Mouse (Mus musculus): ENCODE results near the gene Thbs3. TPM values are rescaled to one million over a fixed set of nuclear protein-coding genes. Genes with fewer than 3 reads are reported as not detected.
A peak's percentile ranks its signal among the peaks of the same experiment; 100 is the strongest.
"Not testable (repeated sequence)": the region's sequence is repeated elsewhere in the genome, so short reads cannot be mapped to it uniquely, and the experiment has no call there.

The Thbs3 gene
- polyA plus RNA-seq, 1 experiment from 2014 or later, result 78.2 TPM

GRCm38 (mm10) chr3:89203142-89203514, 11.9 kb upstream of the Thbs3 start:
- Histone ChIP-seq H3K36me3 (replicated peaks) (peaks cover 40% of the 10 kb centered on the region), H3K4me1 (peaks cover 7% of the 10 kb centered on the region), H3K27me3 (ENCODE audit: poor library complexity, severe bottlenecking) (no peaks in the 10 kb centered on the region), H3K9me3 (no peaks in the 10 kb centered on the region), H3K4me3 (peak overlapping the region; percentile 63), H3K27ac (peak overlapping the region; percentile 72)
- no peak for DNase-seq (ENCODE audit: extremely low spot score, low spot score)
- WGBS, result 39% methylated on average over 5 of the region's 5 CpGs

DNA sequence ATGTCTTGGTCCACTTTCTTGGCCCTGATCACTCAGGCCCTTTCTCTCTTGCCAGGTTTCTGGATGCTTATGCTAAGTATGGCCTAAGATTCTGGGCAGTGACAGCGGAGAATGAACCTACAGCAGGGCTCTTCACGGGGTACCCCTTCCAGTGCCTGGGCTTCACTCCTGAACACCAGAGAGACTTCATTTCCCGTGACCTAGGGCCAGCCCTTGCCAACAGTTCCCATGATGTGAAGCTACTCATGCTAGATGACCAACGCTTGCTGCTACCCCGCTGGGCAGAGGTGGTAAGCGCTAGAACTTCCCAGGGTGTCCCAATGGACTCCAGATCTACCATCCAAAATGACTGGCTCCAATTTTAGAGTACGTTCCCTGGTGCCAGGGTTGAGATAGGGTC, 8.9 kb upstream of the Thbs3 start:
- no peaks in the 10 kb centered on the region for H3K27me3 ChIP-seq (ENCODE audit: poor library complexity, severe bottlenecking)
- no peak overlapping the region for H3K27ac ChIP-seq
- peak; percentile 14 for DNase-seq (ENCODE audit: extremely low spot score, low spot score)
- peaks cover 7% of the 10 kb centered on the region for H3K4me1 ChIP-seq
- H3K4me3 ChIP-seq, result no peak overlapping the region
- H3K36me3 ChIP-seq (replicated peaks), result peaks cover 69% of the 10 kb centered on the region
- no peaks in the 10 kb centered on the region for H3K9me3 ChIP-seq
- 93% methylated on average over 7 of the region's 7 CpGs for WGBS

DNA sequence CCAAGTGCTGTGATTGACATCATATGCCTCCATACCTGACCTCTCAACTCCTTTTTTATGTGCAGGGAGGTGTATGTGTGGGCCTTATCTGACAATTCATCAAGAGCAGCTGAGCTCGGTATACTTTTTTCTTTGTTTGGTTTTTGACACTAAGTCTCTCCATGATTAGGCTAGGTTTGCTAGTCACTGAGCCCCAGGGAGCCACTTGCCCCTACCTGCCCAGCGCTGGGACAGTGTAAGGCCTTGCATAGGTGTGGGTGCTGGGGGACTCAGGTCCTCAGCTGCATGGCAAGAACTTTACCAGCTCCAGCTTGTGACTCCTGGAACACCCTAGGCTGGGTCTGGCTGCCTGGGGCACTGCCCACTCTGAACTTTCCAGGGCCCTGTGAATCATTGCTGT, 8.3 kb upstream of the Thbs3 start:
- DNase-seq (ENCODE audit: extremely low spot score, low spot score), result no peak
- H3K36me3 ChIP-seq (replicated peaks), result peaks cover 75% of the 10 kb centered on the region
- WGBS, result 91% methylated on average over 2 of the region's 2 CpGs

DNA sequence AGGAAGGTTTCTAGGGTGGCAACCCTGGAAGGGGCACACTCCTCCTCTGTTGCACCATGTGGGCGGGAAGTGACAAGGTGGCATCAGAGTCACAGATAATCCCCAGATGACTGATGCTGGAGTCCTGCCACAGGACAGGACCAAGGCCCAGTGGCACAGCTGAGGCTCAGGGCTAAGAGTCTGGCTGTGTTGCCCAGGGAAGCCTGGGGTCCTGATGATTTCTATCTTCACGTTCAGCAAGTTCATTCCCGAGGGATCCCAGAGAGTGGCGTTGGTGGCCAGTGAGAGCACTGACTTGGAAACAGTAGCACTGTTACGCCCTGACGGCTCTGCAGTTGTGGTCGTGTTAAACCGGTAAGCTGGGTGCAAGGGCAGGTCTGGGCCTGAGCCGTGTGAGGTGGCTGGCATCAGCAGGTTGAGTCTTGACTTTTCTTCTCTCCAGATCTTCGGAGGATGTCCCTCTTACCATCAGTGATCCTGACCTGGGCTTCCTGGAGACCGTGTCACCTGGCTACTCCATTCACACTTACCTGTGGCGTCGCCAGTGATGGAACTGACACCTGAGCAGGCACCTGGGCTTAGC, 6.8 kb upstream of the Thbs3 start:
- Histone ChIP-seq H3K27me3 (ENCODE audit: poor library complexity, severe bottlenecking) (no peaks in the 10 kb centered on the region), H3K36me3 (replicated peaks) (peaks cover 75% of the 10 kb centered on the region), H3K27ac (no peak overlapping the region), H3K9me3 (no peaks in the 10 kb centered on the region), H3K4me1 (peaks cover 16% of the 10 kb centered on the region), H3K4me3 (no peak overlapping the region)
- 92% methylated on average over 13 of the region's 13 CpGs for WGBS
- no peak for DNase-seq (ENCODE audit: extremely low spot score, low spot score)

More for the DNA sequence above, 8.3 kb upstream of the Thbs3 start:
- Histone ChIP-seq H3K9me3 (no peaks in the 10 kb centered on the region), H3K27me3 (ENCODE audit: poor library complexity, severe bottlenecking) (no peaks in the 10 kb centered on the region), H3K27ac (no peak overlapping the region), H3K4me1 (peaks cover 7% of the 10 kb centered on the region), H3K4me3 (no peak overlapping the region)

DNA sequence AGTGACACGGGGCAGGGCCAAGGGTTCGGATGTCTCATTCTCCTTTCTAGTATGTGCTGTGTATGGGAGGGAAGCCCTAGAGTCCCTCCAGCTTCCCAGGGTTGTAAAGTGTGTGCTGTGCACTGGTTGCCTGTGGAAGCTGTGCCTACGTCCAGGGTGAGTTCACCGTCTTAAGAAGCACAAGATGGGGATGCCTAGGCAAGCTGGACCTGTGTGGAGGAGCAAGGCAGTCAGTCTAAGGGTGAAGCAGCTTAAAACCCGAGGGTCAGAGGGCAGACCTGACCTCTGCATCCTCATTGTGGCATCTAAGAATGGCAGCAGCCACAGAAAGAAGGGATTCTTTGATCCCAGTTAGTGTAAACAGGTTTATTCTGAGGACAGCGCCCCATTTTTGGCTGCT, 6.2 kb upstream of the Thbs3 start:
- WGBS, result 89% methylated on average over 6 of the region's 6 CpGs
- Histone ChIP-seq H3K4me1 (peaks cover 16% of the 10 kb centered on the region), H3K4me3 (no peak overlapping the region), H3K27me3 (ENCODE audit: poor library complexity, severe bottlenecking) (no peaks in the 10 kb centered on the region), H3K27ac (no peak overlapping the region), H3K36me3 (replicated peaks) (peaks cover 75% of the 10 kb centered on the region), H3K9me3 (no peaks in the 10 kb centered on the region)
- DNase-seq (ENCODE audit: extremely low spot score, low spot score), result no peak

GRCm38 (mm10) chr3:89209731-89210130, 5.2 kb upstream of the Thbs3 start:
- no peaks in the 10 kb centered on the region for H3K27me3 ChIP-seq (ENCODE audit: poor library complexity, severe bottlenecking)
- peaks cover 66% of the 10 kb centered on the region for H3K36me3 ChIP-seq (replicated peaks)
- no peaks in the 10 kb centered on the region for H3K9me3 ChIP-seq
- peaks cover 25% of the 10 kb centered on the region for H3K4me1 ChIP-seq
- DNase-seq (ENCODE audit: extremely low spot score, low spot score), result no peak
- H3K27ac ChIP-seq, result no peak overlapping the region
- H3K4me3 ChIP-seq, result no peak overlapping the region
- 86% methylated on average over 7 of the region's 7 CpGs for WGBS

DNA sequence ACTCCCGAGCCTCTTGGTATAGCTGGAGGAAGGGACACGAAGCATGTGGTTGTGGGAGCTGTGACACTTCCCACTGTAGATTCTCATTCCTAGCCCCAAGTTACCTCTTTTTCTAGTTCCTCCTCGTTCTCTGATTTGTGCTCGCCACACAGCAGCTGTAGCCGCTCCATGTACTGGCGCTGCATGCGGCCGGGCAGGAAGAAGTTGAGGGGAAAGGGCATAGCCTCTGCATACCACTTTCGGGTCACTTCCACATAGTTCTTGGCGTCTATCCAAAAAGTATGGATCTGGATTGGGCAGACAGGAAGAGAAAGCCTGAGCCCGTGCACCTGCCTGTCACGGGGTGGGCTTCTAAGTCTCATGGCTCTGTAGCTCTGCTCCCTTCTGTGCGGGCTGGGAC, 4.8 kb upstream of the Thbs3 start:
- WGBS, result 96% methylated on average over 13 of the region's 13 CpGs
- DNase-seq (ENCODE audit: extremely low spot score, low spot score), result no peak
- Histone ChIP-seq H3K27ac (no peak overlapping the region), H3K4me1 (peaks cover 30% of the 10 kb centered on the region), H3K27me3 (ENCODE audit: poor library complexity, severe bottlenecking) (no peaks in the 10 kb centered on the region), H3K4me3 (no peak overlapping the region), H3K9me3 (no peaks in the 10 kb centered on the region), H3K36me3 (replicated peaks) (peaks cover 65% of the 10 kb centered on the region)

DNA sequence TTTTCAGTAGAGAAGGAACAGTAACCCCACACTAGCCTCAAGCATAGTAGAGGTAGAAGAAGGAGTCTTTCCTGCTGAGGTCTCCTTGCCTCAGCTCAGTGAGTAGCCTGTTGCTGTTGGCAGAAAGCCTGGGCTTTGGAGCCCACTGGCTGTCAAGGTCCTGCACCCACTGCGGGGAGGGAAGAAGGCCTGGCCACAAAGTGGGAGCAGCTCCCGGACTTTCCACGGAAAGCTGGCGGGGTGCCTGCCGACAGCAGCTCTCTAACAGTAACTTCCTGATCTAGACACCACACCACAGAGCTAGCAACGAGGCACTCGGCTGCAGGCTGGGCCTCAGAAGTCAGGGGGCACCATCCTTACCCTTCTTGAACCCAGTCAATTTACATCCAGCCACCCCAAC, 4.2 kb upstream of the Thbs3 start:
- peaks cover 59% of the 10 kb centered on the region for H3K36me3 ChIP-seq (replicated peaks)
- no peaks in the 10 kb centered on the region for H3K9me3 ChIP-seq
- peaks cover 35% of the 10 kb centered on the region for H3K4me1 ChIP-seq
- no peak for DNase-seq (ENCODE audit: extremely low spot score, low spot score)
- H3K4me3 ChIP-seq, result no peak overlapping the region
- whole genome bisulfite sequencing, result 88% methylated on average over 7 of the region's 7 CpGs
- H3K27me3 ChIP-seq (ENCODE audit: poor library complexity, severe bottlenecking), result no peaks in the 10 kb centered on the region
- H3K27ac ChIP-seq, result no peak overlapping the region

DNA sequence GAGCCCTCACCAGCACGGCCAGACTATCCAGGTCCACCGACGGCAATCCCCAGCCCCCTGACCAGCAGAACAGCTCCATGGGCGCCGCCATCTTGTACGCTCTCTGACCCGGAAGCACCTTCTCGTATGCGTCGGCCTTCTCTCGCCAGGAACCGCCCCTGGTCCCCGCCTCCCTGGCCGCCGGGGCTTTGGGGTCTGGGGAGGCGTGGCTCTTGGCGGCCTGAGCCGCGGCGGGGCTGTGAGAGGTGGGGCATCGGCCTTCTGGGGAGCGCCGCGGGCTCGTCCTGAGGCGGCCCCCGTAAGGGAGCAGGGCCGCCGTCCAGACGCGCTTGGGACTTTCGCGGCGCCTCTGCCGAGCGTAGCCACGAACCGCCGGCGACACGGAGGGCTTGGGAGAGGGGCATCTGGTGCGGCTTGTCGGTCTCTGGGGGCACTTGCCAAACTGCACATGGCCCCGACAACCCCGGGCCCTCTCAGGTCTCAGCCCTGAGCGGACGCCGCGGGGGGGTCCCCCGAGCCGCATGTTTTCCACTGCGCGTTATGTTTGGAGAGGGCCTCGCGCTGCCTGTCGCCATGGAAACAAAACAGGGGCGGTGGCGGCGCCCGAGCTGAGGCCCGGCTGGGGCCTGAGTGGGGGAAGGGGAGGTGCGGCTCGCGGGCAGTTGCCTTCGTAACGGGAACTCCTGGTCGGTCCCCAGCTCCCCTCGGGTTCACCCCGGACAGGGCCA, 1.0 kb upstream of the Thbs3 start:
- peaks cover 50% of the 10 kb centered on the region for H3K36me3 ChIP-seq (replicated peaks)

GRCm38 (mm10) chr3:89215853-89216252, 873 bp downstream of the Thbs3 start:
- Histone ChIP-seq H3K4me3 (peak overlapping the region; percentile 78), H3K27ac (peak overlapping the region; percentile 98), H3K36me3 (replicated peaks) (peaks cover 47% of the 10 kb centered on the region), H3K9me3 (no peaks in the 10 kb centered on the region), H3K27me3 (ENCODE audit: poor library complexity, severe bottlenecking) (no peaks in the 10 kb centered on the region), H3K4me1 (peaks cover 80% of the 10 kb centered on the region)
- peak; percentile 85 for DNase-seq (ENCODE audit: extremely low spot score, low spot score)
- WGBS, result 0% methylated on average over 6 of the region's 6 CpGs

More for the DNA sequence above, 1.0 kb upstream of the Thbs3 start:
- Histone ChIP-seq H3K27ac (peak overlapping the region; percentile 98), H3K9me3 (no peaks in the 10 kb centered on the region), H3K27me3 (ENCODE audit: poor library complexity, severe bottlenecking) (no peaks in the 10 kb centered on the region), H3K4me3 (peak overlapping the region; percentile 78), H3K4me1 (peaks cover 64% of the 10 kb centered on the region)
- DNase-seq (ENCODE audit: extremely low spot score, low spot score), result peak; percentile 95
- WGBS, result under 1% methylated on average over 69 of the region's 69 CpGs

GRCm38 (mm10) chr3:89216407-89216806, 1.4 kb downstream of the Thbs3 start:
- peaks cover 47% of the 10 kb centered on the region for H3K36me3 ChIP-seq (replicated peaks)
- peak overlapping the region; percentile 78; the same call in 1 of the 2 replicates for H3K4me3 ChIP-seq
- H3K9me3 ChIP-seq; H3K27me3 ChIP-seq (ENCODE audit: poor library complexity, severe bottlenecking); DNase-seq (ENCODE audit: extremely low spot score, low spot score): not testable (repeated sequence)
- H3K27ac ChIP-seq, result peak overlapping the region; percentile 98
- H3K4me1 ChIP-seq, result peaks cover 86% of the 10 kb centered on the region
- WGBS, result 80% methylated on average over 7 of the region's 7 CpGs

DNA sequence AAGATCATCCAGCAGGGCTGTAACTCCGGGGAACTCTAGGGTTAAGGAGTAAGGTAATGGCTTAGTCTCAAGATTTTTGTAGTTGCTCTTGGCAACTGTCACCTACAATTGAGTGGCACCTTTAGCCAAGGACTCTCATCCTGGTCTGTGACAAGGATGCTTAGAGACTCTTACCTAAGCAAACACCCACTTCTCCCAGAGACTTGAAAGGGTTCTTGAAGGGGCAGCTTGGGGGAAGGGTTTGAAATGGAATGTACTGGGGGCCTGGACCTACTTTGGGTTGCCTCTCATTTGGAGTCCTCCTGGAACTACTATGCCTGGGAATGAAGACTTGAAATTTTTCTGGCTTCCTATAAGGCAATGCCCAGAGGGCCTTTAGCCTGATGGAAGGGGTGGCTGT, 3.3 kb downstream of the Thbs3 start:
- H3K27ac ChIP-seq, result peak overlapping the region; percentile 62; the same call in 1 of the 2 replicates
- 80% methylated on average over 1 of the region's 1 CpGs for WGBS
- peaks cover 91% of the 10 kb centered on the region for H3K4me1 ChIP-seq
- no peaks in the 10 kb centered on the region for H3K9me3 ChIP-seq
- no peaks in the 10 kb centered on the region for H3K27me3 ChIP-seq (ENCODE audit: poor library complexity, severe bottlenecking)
- peaks cover 64% of the 10 kb centered on the region for H3K36me3 ChIP-seq (replicated peaks)
- no peak for DNase-seq (ENCODE audit: extremely low spot score, low spot score)
- H3K4me3 ChIP-seq, result 0 out of 2 replicates have a peak overlapping the region, but pooled peaks have one; percentile 1

DNA sequence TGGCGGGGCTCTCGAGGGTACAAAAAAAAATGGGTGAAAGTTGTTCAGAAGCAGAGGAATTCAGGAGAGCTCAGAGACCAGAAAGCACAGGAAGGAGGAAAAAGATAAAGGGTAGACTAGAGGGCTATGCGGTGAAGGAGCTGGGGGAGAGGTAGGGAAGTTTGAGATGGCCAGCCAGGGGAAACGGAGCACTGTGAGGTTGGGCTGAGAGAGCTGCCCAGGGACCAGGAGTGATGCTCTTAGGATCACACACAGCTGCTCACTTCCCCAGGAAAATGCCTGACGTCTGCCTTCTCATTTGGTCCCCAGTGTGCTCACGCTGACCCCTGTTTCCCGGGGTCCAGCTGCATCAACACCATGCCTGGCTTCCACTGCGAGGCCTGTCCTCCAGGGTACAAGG, 4.6 kb downstream of the Thbs3 start:
- 55% methylated on average over 8 of the region's 8 CpGs for WGBS
- peaks cover 76% of the 10 kb centered on the region for H3K36me3 ChIP-seq (replicated peaks)
- DNase-seq (ENCODE audit: extremely low spot score, low spot score), result no peak
- peaks cover 94% of the 10 kb centered on the region for H3K4me1 ChIP-seq
- peak overlapping the region; percentile 62 for H3K27ac ChIP-seq
- no peak overlapping the region for H3K4me3 ChIP-seq
- H3K27me3 ChIP-seq (ENCODE audit: poor library complexity, severe bottlenecking), result no peaks in the 10 kb centered on the region
- H3K9me3 ChIP-seq, result no peaks in the 10 kb centered on the region

Data from forebrain, embryonic 10.5 days (tissue).